Mouse (Mus musculus) ES-CJ7 (cell line): ENCODE measurements around the gene Gm7579.
"Not testable (repeated sequence)": the region's sequence is repeated elsewhere in the genome, so short reads cannot be mapped to it uniquely, and the experiment has no call there.

ENCODE experiments used
- DNase-seq: peaks from one replicate; pipeline ENCODE4 v3.0.0; 2011; ENCODE audit warnings: low read depth, low spot score

The Gm7579 gene

DNA sequence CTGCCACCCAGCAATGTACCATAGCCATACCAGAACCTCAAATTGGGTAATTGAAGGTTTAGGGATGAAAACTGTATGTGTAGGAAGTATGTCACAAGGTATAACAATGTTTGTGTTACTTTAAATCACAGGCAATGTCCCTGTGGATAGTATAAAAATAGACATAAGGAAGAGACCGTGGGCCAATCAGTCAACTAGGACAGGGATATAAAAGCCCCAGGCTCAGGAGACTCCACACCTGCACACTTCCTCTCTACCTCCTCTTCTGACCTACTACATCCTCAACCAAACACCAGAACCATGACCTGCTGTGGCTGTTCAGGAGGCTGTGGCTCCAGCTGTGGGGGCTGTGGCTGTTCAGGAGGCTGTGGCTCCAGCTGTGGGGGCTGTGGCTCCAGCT lies at the start of gene Gm7579:
Gene Gm7579 (plus strand): TSS at position 301 of the 400 bp plus-strand sequence.
- no peak for DNase-seq

DNA sequence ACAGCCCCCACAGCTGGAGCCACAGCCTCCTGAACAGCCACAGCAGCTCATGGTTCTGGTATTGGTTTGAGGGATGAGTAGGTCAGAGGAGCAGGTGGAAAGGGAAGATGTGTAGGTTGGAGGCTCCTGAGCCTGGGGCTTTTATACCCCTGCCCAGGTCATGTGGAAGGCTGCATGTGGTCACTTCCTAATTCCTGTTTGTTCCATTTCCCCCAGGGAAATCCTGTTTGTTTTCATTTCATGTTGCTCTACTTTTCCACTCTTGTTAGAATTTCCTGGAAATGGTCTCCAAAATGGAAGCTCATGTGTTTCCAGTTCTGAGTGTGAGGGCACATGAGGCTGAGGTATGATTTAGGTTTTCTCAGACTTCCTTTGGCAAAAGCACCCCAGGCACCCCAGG lies 46.0 kb upstream of the Gm7579 start, which contains the start of gene Gm4553:
Gene Gm4553 (minus strand): TSS at position 101 of the 400 bp plus-strand sequence.
- DNase-seq = not testable (repeated sequence)

DNA sequence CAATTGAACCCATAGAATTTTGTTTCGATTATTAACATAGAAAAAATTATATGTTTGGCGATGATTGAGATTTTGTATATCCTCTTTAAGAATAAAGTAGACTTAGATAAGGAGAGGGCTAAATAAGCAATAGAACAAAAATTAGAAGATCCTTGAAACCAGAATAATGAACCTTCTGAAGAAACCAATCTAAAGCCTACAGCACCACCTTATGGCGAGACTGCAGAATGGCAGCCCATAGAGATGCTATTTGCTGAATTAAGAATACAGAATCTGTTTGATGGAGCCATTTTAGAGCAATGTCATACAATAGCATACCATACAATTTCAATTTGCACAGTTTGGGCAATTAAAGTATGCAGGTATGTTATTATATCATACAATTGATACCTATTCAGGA lies 41.8 kb upstream of the Gm7579 start:
- DNase-seq = peak; percentile 31

DNA sequence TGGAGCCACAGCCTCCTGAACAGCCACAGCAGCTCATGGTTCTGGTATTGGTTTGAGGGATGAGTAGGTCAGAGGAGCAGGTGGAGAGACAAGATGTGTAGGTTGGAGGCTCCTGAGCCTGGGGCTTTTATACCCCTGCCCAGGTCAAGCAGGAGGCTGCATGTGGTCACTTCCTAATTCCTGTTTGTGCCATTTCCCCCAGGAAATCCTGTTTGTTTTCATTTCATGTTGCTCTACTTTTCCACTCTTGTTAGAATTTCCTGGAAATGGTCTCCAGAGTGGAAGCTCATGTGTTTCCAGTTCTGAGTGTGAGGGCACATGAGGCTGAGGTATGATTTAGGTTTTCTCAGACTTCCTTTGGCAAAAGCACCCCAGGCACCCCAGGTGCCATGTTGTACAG lies 35.8 kb upstream of the Gm7579 start, which contains the start of gene Krtap5-2:
Gene Krtap5-2 (minus strand): TSS at position 101 of the 400 bp plus-strand sequence.
- not testable (repeated sequence) for DNase-seq

DNA sequence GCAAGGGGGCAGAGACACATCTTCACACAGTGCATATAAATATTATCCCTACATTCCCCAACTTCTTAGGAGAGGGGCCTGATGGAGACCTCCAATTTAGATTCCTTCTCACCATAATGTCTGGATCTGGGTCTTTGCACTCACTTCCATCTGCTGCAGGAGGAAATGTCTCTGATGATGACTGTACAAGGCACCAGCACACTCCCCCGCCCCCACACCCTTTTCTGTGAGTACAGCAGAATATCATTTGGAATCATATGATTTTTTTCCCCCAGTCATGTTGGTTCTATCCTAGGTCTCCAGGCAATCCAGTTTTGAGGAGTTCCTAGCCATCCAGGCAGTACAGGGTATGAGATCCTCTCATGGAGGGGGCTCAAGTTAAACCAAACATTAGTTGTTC lies 33.0 kb upstream of the Gm7579 start:
- DNase-seq = no peak

DNA sequence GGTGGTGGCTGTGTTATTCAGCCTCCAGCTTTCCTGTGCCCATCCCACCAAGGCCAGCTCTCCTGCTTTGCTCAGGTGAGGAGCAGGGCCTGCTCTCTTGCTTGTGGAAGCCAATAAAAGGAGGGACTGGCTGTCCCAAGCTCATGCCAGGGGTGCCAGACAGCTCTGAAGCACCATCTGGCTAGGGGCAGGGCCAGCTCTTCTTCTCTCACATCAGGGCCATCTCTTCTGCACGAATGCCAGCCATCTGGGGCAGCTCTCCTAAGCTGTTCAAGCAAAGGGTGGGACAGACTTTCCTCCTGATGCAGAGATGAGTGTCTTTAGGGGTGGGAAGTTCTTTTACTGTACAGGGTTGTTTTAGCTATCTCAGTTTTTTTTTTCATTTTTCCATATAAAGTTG lies 30.6 kb upstream of the Gm7579 start:
- DNase-seq = no peak

DNA sequence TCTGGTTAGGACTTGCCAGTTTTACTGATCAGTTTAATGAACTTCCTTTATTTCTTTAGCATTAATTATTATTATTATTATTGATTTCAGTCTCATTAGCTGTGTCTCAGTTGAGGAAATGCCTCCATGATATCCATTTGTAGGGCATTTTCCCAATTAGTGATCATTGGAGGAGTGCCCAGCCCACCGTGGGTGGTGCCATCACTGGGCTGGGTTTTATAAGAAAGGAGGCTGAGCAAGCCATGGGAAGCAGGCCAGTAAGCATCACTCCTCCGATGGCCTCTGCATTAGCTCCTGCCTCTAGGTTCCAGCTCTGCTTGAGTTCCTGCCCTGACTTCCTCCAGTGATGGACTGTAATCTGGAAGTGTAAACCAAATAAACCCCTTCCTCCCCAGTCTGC lies 23.5 kb upstream of the Gm7579 start:
- no peak for DNase-seq

DNA sequence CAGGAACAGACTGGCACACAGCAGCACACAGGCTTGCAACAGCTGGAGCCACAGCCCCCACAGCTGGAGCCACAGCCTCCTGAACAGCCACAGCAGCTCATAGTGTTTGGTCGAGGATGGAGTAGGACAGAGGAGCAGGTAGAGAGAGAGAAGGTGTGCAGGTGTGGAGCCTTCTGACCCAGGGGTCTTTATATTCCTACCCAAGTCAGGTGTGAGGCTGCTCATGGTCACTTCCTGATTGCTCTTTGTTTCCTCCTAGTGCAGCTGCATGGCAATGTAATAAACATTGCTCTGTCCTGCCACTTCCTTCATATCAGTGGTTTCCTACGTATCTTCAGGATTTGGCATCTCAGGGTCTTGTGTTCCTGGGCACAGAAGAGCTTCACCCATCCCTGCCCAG lies 21.4 kb upstream of the Gm7579 start, which contains the start of gene Gm10153:
Gene Gm10153 (minus strand): TSS at position 101 of the 400 bp plus-strand sequence.
- DNase-seq = no peak

DNA sequence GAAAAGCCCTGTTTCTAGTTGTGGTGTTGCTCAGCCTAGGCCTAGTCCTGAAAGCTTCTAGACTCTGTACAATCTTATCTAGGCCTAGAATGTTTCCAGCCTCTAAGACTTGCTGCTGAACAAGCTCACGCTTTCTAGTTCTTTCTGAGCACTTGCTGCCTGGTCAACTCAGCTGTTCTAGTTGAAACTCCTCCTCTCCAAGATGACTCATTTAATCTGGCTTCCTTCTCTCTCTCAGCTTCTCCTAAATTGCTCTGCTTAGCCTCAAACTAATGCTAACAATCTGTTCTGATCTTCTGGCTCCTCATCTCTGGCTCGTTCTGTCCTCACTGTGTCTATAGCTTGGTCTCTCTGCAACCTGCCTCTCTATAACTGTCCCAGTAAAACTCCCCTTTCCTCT lies 12.9 kb upstream of the Gm7579 start:
- no peak for DNase-seq

DNA sequence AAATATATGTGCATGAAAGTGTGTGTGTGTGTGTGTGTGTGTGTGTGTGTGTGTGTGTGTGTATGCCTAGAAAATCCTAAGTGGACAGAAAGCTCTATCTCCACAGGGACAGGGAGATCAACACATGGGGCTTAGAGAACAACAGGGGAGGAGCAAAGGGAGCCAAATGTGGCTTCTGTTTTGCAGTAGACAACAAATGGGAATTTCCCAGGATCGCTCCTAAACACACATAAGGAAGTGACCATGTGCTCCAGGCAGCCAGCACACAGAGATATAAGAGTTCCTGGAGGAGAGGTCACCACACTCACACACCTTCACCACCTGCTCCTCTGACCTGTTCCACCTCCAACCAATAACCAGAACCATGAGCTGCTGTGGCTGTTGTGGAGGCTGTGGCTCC lies 10.6 kb upstream of the Gm7579 start, which contains the start of gene Krtap5-3:
Gene Krtap5-3 (plus strand): TSS at position 301 of the 400 bp plus-strand sequence.
- DNase-seq = no peak

DNA sequence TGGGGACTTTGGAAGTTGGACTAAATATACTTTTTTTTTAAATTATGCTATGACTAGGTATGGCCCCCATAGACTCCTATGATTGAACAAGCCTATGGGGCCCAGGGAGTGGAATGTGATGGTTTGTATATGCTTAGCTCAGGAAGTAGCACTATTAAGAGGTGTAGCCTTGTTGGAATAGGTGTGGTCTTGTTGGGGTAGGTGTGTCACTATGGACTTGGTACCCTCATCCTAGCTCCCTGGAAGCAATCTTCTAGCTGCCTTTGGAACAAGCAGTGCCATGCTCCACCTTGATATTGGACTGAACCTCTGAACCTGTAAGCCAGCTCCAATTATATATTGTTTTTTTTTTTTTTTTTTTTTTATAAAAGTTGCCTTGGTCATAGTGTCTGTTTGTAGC lies 6.2 kb upstream of the Gm7579 start:
- DNase-seq = no peak

DNA sequence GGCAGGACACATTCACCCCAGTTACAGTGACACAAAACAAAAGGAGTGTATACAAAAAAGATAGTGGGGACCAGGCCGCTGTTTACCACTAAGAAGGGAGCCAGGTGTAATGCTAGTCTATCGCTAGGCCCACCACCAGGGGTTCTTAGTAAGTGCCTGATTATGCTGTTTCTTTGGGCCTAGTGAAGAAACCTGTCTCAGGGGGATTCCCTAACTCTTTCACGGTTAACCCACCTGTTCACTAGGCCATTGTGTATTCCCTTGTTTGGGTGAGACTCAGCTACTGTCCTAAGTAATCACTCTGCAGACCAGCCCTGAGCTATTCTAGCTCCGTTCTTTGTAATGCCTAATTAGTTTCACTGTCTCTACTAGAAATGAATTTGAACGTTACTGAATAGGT lies 4.8 kb upstream of the Gm7579 start:
- not testable (repeated sequence) for DNase-seq

DNA sequence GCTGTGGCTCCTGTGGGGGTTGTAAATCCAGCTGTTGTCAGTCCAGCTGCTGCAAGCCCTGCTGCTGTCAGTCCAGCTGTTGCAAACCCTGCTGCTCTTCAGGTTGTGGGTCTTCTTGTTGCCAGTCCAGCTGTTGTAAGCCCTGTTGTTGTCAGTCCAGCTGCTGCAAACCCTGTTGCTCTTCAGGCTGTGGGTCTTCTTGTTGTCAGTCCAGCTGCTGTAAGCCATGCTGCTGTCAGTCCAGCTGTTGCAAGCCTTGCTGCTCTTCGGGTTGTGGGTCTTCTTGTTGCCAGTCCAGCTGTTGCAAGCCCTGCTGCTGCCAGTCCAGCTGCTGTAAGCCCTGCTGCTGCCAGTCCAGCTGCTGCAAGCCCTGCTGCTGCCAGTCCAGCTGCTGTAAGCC lies 477 bp downstream of the Gm7579 start:
- DNase-seq = not testable (repeated sequence)

DNA sequence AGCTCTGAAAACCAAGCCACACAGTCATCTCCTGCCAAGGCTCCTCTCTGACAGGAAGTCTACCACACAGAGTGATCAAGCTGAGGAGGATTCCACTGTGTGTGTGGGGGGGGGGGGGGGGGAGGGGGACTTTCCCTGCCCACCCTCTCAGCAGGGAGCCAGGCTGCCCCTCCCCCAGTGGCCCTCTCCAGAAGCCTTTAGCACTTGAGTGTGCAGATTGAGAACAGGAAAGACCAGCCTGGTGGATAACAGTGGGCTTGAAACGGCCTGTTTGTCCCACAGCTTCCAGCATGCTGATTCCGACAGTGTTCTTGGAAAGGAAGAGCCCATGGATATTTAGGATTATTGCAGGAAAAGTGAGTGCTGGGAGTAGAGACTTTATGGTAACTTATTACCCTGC lies 12.9 kb downstream of the Gm7579 start:
- no peak for DNase-seq

DNA sequence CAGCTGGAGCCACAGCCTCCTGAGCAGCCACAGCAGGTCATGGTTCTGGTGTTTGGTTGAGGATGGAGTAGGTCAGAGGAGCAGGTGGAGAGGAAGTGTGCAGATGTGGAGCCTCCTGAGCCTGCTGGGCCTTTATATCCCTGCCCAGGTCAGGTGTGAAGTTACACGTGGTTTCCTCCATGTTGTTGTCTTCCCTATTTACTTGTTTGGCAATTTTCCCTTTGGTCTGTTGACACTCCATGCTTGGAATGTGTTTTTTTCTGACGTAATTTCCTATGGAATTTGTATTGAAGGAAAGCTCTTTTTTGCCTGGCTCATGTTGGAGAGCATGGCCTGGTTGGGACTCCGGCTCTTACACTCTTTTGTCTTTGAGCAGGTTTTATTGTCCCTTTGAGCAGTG lies 18.2 kb downstream of the Gm7579 start, which contains the start of gene Krtap5-5:
Gene Krtap5-5 (minus strand): TSS at position 101 of the 400 bp plus-strand sequence.
- not testable (repeated sequence) for DNase-seq

DNA sequence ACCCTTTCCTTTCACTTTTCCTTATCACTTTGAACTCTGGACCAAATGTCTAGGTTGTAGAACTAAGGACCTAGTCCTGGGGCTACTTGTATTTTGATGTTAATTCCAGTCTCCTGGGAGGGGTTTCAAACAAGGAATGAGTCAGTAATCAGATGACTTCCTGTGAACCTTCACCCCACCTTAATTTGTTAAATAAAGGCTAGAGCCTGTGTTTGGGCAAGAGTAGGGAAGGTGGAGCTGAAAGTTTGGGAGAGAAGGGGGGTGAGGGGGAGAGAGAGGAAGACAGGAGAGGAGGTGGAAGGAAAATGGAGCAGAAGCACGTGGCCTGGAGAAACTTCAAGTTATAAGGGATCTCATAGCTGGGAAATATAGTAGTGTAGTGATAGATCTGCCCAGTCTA lies 19.9 kb downstream of the Gm7579 start:
- peak; percentile 94 for DNase-seq

DNA sequence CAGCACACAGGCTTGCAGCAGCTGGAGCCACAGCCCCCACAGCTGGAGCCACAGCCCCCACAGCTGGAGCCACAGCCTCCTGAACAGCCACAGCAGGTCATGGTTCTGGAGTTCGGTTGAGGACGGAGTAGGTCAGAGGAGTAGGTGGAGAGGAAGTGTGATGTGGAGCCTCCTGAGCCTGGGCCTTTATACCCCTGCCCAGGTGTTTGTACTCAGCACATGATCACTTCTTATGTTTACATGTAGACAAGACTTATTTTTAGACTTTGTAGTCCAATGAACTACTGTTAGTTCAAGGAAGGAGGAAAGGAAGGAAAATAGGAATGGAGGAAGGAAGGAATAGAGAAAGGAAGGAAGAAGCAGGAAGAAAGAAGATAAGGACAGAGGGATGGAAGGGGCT lies 29.3 kb downstream of the Gm7579 start, which contains the start of gene Gm40460:
Gene Gm40460 (minus strand): TSS at position 101 of the 400 bp plus-strand sequence.
- no peak for DNase-seq

DNA sequence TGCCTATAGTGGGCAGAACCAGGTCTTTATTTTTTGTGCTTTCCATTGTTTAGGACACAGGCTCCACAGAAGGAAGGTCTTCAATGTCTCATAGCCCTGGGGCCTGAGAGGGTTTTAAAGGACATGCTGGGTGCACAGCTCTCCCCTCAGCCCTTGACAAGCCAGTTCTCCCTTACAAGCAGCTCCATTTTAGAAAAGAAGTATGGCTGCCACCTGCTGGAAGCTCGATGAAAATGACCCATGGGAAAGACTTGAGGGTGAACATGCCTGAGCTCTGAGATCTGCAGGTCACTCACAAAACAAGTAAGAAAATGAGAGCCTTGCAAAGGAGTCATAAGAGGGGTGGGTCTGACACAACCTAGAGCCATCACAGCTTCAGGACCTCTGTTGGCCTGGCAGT lies 38.2 kb downstream of the Gm7579 start:
- peak; percentile 59 for DNase-seq

DNA sequence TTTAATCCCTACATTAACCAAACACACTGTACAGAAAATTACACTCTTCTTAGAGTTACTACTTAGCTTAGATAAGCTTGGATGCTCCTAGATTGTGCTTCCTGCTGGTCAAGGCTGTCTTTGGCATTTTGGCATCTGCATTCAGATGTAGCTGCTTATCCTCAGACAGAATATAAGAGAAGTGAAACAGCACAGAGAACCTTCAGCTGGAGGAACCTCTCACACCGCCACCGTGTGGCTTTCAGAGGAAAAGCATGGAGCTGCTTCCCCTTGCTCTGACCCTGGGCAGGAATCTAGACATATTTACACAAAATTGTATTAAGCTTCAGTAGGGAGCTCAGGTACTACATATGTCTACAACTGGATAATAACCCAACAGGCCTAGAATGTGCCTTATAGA lies 43.9 kb downstream of the Gm7579 start:
- peak; percentile 30 for DNase-seq

DNA sequence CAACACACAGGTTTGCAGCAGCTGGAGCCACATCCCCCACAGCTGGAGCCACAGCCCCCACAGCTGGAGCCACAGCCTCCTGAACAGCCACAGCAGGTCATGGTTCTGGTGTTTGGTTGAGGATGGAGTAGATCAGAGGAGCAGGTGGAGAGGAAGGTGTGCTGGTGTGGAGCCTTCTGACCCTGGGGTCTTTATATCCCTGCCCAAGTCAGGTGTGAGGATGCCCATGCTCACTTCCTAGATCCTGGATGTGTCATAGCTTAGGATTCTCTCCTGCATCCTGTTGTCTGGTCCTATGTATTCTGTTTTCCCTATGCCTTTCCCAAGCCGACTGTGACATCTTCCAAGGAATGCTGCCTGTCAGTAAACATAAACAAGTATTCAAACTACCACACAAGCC lies 46.6 kb downstream of the Gm7579 start, which contains the start of gene Gm2431:
Gene Gm2431 (minus strand): TSS at position 101 of the 400 bp plus-strand sequence.
- DNase-seq = not testable (repeated sequence)
